Mouse (Mus musculus) midbrain, embryonic 13.5 days (tissue): ENCODE data around the gene Lrp5. TPM values are rescaled to one million over a fixed set of nuclear protein-coding genes. Genes with fewer than 3 reads are reported as not detected.
A peak's percentile ranks its signal among the peaks of the same experiment; 100 is the strongest.
"Not testable (repeated sequence)": the region's sequence is repeated elsewhere in the genome, so short reads cannot be mapped to it uniquely, and the experiment has no call there.

Experiments
- ATAC-seq: fragments of 200-750 bp; cut with Nextera tagmentation; 2 replicates; pipeline ENCODE4 v1.8.0; 2017; ENCODE audit warnings: mild to moderate bottlenecking, moderate TSS enrichment, moderate library complexity
- H3K27ac ChIP-seq: fragments of 300-500 bp; sonication (generic); 2 replicates; pipeline ENCODE4 v1.5.1; 2015; ENCODE audit warnings: inconsistent platforms, mild to moderate bottlenecking, moderate library complexity
- H3K27me3 ChIP-seq: fragments of 300-500 bp; sonication (generic); 2 replicates; pipeline ENCODE4 v1.6.1; 2015; ENCODE audit warnings: mild to moderate bottlenecking, inconsistent platforms
- H3K36me3 ChIP-seq: fragments of 300-500 bp; sonication (generic); 2 replicates; pipeline ENCODE4 v1.6.1; 2015; ENCODE audit warnings: mild to moderate bottlenecking, inconsistent platforms
- H3K4me1 ChIP-seq: fragments of 300-500 bp; sonication (generic); replicated peaks from 2 replicates; pipeline ENCODE4 v1.6.1; 2015; ENCODE audit warnings: inconsistent platforms
- H3K4me2 ChIP-seq: fragments of 300-500 bp; sonication (generic); replicated peaks from 2 replicates; pipeline ENCODE4 v1.6.1; 2015; ENCODE audit warnings: moderate library complexity, mild to moderate bottlenecking, inconsistent platforms
- H3K4me3 ChIP-seq: fragments of 300-500 bp; sonication (generic); replicated peaks from 2 replicates; pipeline ENCODE4 v1.5.1; 2015; ENCODE audit warnings: mild to moderate bottlenecking, inconsistent platforms
- H3K9ac ChIP-seq: fragments of 300-500 bp; sonication (generic); replicated peaks from 2 replicates; pipeline ENCODE4 v1.6.1; 2015; ENCODE audit warnings: mild to moderate bottlenecking, inconsistent platforms
- H3K9me3 ChIP-seq: fragments of 300-500 bp; sonication (generic); 2 replicates; pipeline ENCODE4 v1.6.1; 2016; ENCODE audit warnings: mild to moderate bottlenecking, inconsistent platforms
- WGBS: fragments of 180-500 bp; shearing (Covaris S2); methylation state at CpG from one replicate; pipeline ENCODE4 v1.1.7; 2015; 5-methylcytosine and 5-hydroxymethylcytosine counted together
- polyA plus RNA-seq: library from polyadenylated mRNA; unstranded; fragments of >200 nt; fragmentation: Nextera tagmentation; extraction: Ambion mirVana; gene quantifications from 2 replicates; pipeline ENCODE4 v1.2.1, GENCODE M21; 2015

Gene Lrp5
- polyA plus RNA-seq, 1 experiment from 2014 or later = 1.7 TPM

GRCm38 (mm10) chr19:3668551-3668950 is 17.8 kb downstream of the Lrp5 start:
- no peak overlapping the region for H3K4me3 ChIP-seq
- WGBS = 85% methylated on average over 10 of the region's 10 CpGs
- H3K27ac ChIP-seq = no peak overlapping the region
- 0 out of 2 replicates have a peak, but pooled peaks cover 6% of the 10 kb centered on the region for H3K4me1 ChIP-seq
- H3K27me3 ChIP-seq = no peaks in the 10 kb centered on the region
- H3K9me3 ChIP-seq = no peaks in the 10 kb centered on the region
- no peak for ATAC-seq
- H3K4me2 ChIP-seq = no peak overlapping the region
- H3K36me3 ChIP-seq = 0 out of 2 replicates have a peak, but pooled peaks cover 2% of the 10 kb centered on the region
- H3K9ac ChIP-seq = 0 out of 2 replicates have a peak overlapping the region, but pooled peaks have one; percentile 14

- H3K4me2 ChIP-seq = no peak overlapping the region
- ATAC-seq = no peak
- H3K27me3 ChIP-seq = no peaks in the 10 kb centered on the region
- no peak overlapping the region for H3K9ac ChIP-seq
- 0 out of 2 replicates have a peak, but pooled peaks cover 2% of the 10 kb centered on the region for H3K36me3 ChIP-seq
- no peaks in the 10 kb centered on the region for H3K9me3 ChIP-seq
- H3K27ac ChIP-seq = no peak overlapping the region
- 0 out of 2 replicates have a peak, but pooled peaks cover 6% of the 10 kb centered on the region for H3K4me1 ChIP-seq
- 81% methylated on average over 11 of the region's 11 CpGs for WGBS
- H3K4me3 ChIP-seq = no peak overlapping the region
These were observed 18.4 kb downstream of the Lrp5 start for GRCm38 (mm10) chr19:3667979-3668378.

GRCm38 (mm10) chr19:3667155-3667895 is 19.0 kb downstream of the Lrp5 start:
- Histone ChIP-seq H3K27ac (no peak overlapping the region), H3K9ac (no peak overlapping the region), H3K9me3 (no peaks in the 10 kb centered on the region), H3K4me2 (no peak overlapping the region), H3K4me1 (0 out of 2 replicates have a peak, but pooled peaks cover 6% of the 10 kb centered on the region), H3K36me3 (no peaks in the 10 kb centered on the region), H3K4me3 (no peak overlapping the region), H3K27me3 (no peaks in the 10 kb centered on the region)
- 89% methylated on average over 6 of the region's 6 CpGs for WGBS
- no peak for ATAC-seq

GRCm38 (mm10) chr19:3666632-3667031 is 19.7 kb downstream of the Lrp5 start:
- Histone ChIP-seq H3K4me3 (no peak overlapping the region), H3K27ac (no peak overlapping the region), H3K9me3 (no peaks in the 10 kb centered on the region), H3K4me2 (no peak overlapping the region), H3K9ac (no peak overlapping the region), H3K27me3 (no peaks in the 10 kb centered on the region), H3K4me1 (0 out of 2 replicates have a peak, but pooled peaks cover 6% of the 10 kb centered on the region), H3K36me3 (no peaks in the 10 kb centered on the region)
- no peak for ATAC-seq
- 91% methylated on average over 2 of the region's 2 CpGs for WGBS

- Histone ChIP-seq H3K36me3 (no peaks in the 10 kb centered on the region), H3K27ac (no peak overlapping the region), H3K9me3 (no peaks in the 10 kb centered on the region), H3K4me3 (no peak overlapping the region), H3K4me2 (no peak overlapping the region), H3K27me3 (no peaks in the 10 kb centered on the region), H3K4me1 (0 out of 2 replicates have a peak, but pooled peaks cover 6% of the 10 kb centered on the region), H3K9ac (no peak overlapping the region)
- WGBS = 77% methylated on average over 5 of the region's 5 CpGs
- ATAC-seq = no peak
These were observed 20.9 kb downstream of the Lrp5 start for GRCm38 (mm10) chr19:3665510-3665909.

- H3K9ac ChIP-seq = no peak overlapping the region
- 97% methylated on average over 4 of the region's 4 CpGs for WGBS
- no peaks in the 10 kb centered on the region for H3K9me3 ChIP-seq
- no peak for ATAC-seq
- H3K36me3 ChIP-seq = peaks cover 20% of the 10 kb centered on the region
- H3K4me2 ChIP-seq = no peak overlapping the region
- H3K27me3 ChIP-seq = no peaks in the 10 kb centered on the region
- H3K27ac ChIP-seq = no peak overlapping the region
- H3K4me1 ChIP-seq = no peaks in the 10 kb centered on the region
- no peak overlapping the region for H3K4me3 ChIP-seq
These were observed 28.4 kb downstream of the Lrp5 start for GRCm38 (mm10) chr19:3657947-3658346.

GRCm38 (mm10) chr19:3657065-3657464 is 29.3 kb downstream of the Lrp5 start:
- H3K36me3 ChIP-seq = peaks cover 23% of the 10 kb centered on the region
- H3K27me3 ChIP-seq, H3K9ac ChIP-seq, H3K27ac ChIP-seq, ATAC-seq, H3K4me3 ChIP-seq, H3K9me3 ChIP-seq, H3K4me2 ChIP-seq, H3K4me1 ChIP-seq: not testable (repeated sequence)
- 96% methylated on average over 4 of the region's 4 CpGs for WGBS

- no peaks in the 10 kb centered on the region for H3K27me3 ChIP-seq
- no peak overlapping the region for H3K27ac ChIP-seq
- H3K9ac ChIP-seq = no peak overlapping the region
- 67% methylated on average over 1 of the region's 1 CpGs for WGBS
- H3K4me1 ChIP-seq = no peaks in the 10 kb centered on the region
- H3K36me3 ChIP-seq = peaks cover 32% of the 10 kb centered on the region
- H3K9me3 ChIP-seq = 0 out of 2 replicates have a peak, but pooled peaks cover 7% of the 10 kb centered on the region
- no peak overlapping the region for H3K4me2 ChIP-seq
- no peak for ATAC-seq
- H3K4me3 ChIP-seq = no peak overlapping the region
These were observed 30.2 kb downstream of the Lrp5 start for GRCm38 (mm10) chr19:3656144-3656543.

GRCm38 (mm10) chr19:3654940-3655339 is 31.4 kb downstream of the Lrp5 start:
- H3K9ac ChIP-seq = no peak overlapping the region
- WGBS = 91% methylated on average over 4 of the region's 4 CpGs
- H3K27me3 ChIP-seq = no peaks in the 10 kb centered on the region
- no peak for ATAC-seq
- no peak overlapping the region for H3K4me3 ChIP-seq
- 0 out of 2 replicates have a peak, but pooled peaks cover 7% of the 10 kb centered on the region for H3K9me3 ChIP-seq
- peaks cover 39% of the 10 kb centered on the region for H3K36me3 ChIP-seq
- no peak overlapping the region for H3K27ac ChIP-seq
- H3K4me1 ChIP-seq = no peaks in the 10 kb centered on the region
- H3K4me2 ChIP-seq = no peak overlapping the region

- Histone ChIP-seq H3K27me3 (no peaks in the 10 kb centered on the region), H3K9ac (no peak overlapping the region), H3K4me2 (no peak overlapping the region), H3K9me3 (0 out of 2 replicates have a peak, but pooled peaks cover 7% of the 10 kb centered on the region), H3K36me3 (peaks cover 35% of the 10 kb centered on the region), H3K4me3 (no peak overlapping the region), H3K4me1 (no peaks in the 10 kb centered on the region), H3K27ac (no peak overlapping the region)
- ATAC-seq = no peak
- 87% methylated on average over 5 of the region's 5 CpGs for WGBS
These were observed 32.3 kb downstream of the Lrp5 start for GRCm38 (mm10) chr19:3654058-3654457.

- WGBS = 89% methylated on average over 4 of the region's 4 CpGs
- H3K4me2 ChIP-seq = no peak overlapping the region
- no peaks in the 10 kb centered on the region for H3K27me3 ChIP-seq
- H3K9ac ChIP-seq = no peak overlapping the region
- H3K9me3 ChIP-seq = 0 out of 2 replicates have a peak, but pooled peaks cover 7% of the 10 kb centered on the region
- no peak overlapping the region for H3K4me3 ChIP-seq
- ATAC-seq = no peak
- H3K27ac ChIP-seq = no peak overlapping the region
- H3K36me3 ChIP-seq = peaks cover 29% of the 10 kb centered on the region
- H3K4me1 ChIP-seq = no peaks in the 10 kb centered on the region
These were observed 32.9 kb downstream of the Lrp5 start for GRCm38 (mm10) chr19:3653508-3653907.

- no peak overlapping the region for H3K9ac ChIP-seq
- no peak overlapping the region for H3K4me2 ChIP-seq
- no peak for ATAC-seq
- no peaks in the 10 kb centered on the region for H3K4me1 ChIP-seq
- H3K4me3 ChIP-seq = no peak overlapping the region
- H3K9me3 ChIP-seq = 0 out of 2 replicates have a peak, but pooled peaks cover 7% of the 10 kb centered on the region
- WGBS = 97% methylated on average over 13 of the region's 13 CpGs
- no peaks in the 10 kb centered on the region for H3K27me3 ChIP-seq
- H3K27ac ChIP-seq = no peak overlapping the region
- peaks cover 24% of the 10 kb centered on the region for H3K36me3 ChIP-seq
These were observed 34.4 kb downstream of the Lrp5 start for GRCm38 (mm10) chr19:3651989-3652388.
